21 mouse cellular contexts compared by ENCODE assay signal in the genomic region with DNA sequence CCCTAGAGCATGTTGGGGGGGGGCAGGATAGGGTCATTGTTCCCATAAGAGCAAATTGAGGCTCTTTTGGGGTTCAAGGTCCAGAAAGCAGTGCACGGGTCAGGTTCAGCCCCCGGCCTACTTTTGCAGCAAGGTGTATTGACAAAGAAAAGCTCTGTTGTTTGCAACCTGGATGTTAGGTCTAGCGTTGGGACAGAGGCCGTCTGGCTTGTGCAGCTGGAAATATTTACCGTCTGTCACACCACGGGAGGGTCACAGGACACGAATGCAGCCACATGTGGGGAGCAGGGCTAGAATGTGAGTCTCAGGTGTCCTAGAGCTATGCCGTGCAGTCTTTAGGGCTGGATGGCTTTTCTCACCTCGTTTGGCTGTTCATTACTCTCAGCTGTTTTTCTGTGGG. TPM values are rescaled to one million over a fixed set of nuclear protein-coding genes. Genes with fewer than 3 reads are reported as not detected.
DNase-seq lines count a peak whose midpoint lies in the region; ATAC-seq and TF ChIP-seq lines count a peak whose summit lies in the region.
"Had no signal": no experiment of that assay in that cellular context is flagged by ENCODE, and none has a peak within 500 bp of the region (broad histone marks: within the 10 kb centered on the region; RNA-seq: fewer than 3 reads in every experiment).

No protein-coding gene starts in this region.

- H3K36me3 ChIP-seq in forebrain, embryonic 12.5 days (replicated peaks) = peaks cover 39% of the 10 kb centered on the region
- H3K36me3 ChIP-seq in forebrain, embryonic 14.5 days (ENCODE audit: control insufficient read depth, insufficient read depth, low read length) = peaks cover 50% of the 10 kb centered on the region
- H3K36me3 ChIP-seq in E14TG2a.4 (ENCODE audit: insufficient read depth, low read length) = peaks cover 93% of the 10 kb centered on the region
- H3K36me3 ChIP-seq in liver, embryonic 15.5 days (replicated peaks) = peaks cover 17% of the 10 kb centered on the region
- H3K36me3 ChIP-seq in midbrain, embryonic 13.5 days = peaks cover 75% of the 10 kb centered on the region

- no peaks in the 10 kb centered on the region for H3K4me1 ChIP-seq in forebrain, embryonic 12.5 days
- H3K4me1 ChIP-seq in forebrain, embryonic 14.5 days (ENCODE audit: control insufficient read depth, insufficient read depth, low read length) = no peaks in the 10 kb centered on the region
- peaks cover 99% of the 10 kb centered on the region for H3K4me1 ChIP-seq in E14TG2a.4 (replicated peaks; ENCODE audit: low read depth, low read length)
- H3K4me1 ChIP-seq in liver, embryonic 15.5 days (replicated peaks) = peaks cover 27% of the 10 kb centered on the region
- no peaks in the 10 kb centered on the region for H3K4me1 ChIP-seq in midbrain, embryonic 13.5 days (replicated peaks)

- no peak overlapping the region for H3K4me2 ChIP-seq in forebrain, embryonic 12.5 days
- H3K4me2 ChIP-seq in forebrain, embryonic 14.5 days (ENCODE audit: low read length) = no peak overlapping the region
- H3K4me2 ChIP-seq in liver, embryonic 15.5 days = no peak overlapping the region
- H3K4me2 ChIP-seq in midbrain, embryonic 13.5 days (replicated peaks) = no peak overlapping the region
- H3K4me2 ChIP-seq: embryonic facial prominence, embryonic 12.5 days; hindbrain, embryonic 15.5 days; lung, embryonic 15.5 days had no signal

- no peak for DNase-seq in forebrain, embryonic 14.5 days (ENCODE audit: low spot score)
- DNase-seq in forelimb bud, embryonic 11.5 days (ENCODE audit: low read depth, low spot score) = peak; percentile 80
- DNase-seq in lung, postnatal 36 days = no peak
- no peak for DNase-seq in frontal cortex, postnatal 14 days (ENCODE audit: low spot score in 2 of 2)
- DNase-seq: adrenal gland, postnatal 25 days; cerebellum, adult 18-20 months; cerebellum, postnatal 36 days; gastrocnemius, postnatal 25 days; heart, adult 2 months; heart, postnatal 36 days; kidney, adult 11 months; retina, postnatal 1 day; right cerebral cortex, postnatal 4 days; thymus, adult 2 months had no signal

- 84% methylated on average over 9 of the region's 9 CpGs for WGBS in forebrain, embryonic 12.5 days
- 85% methylated on average over 9 of the region's 9 CpGs for WGBS in forebrain, embryonic 14.5 days
- 63% methylated on average over 9 of the region's 9 CpGs for WGBS in liver, embryonic 15.5 days (ENCODE audit: insufficient replicate concordance)
- 85% methylated on average over 9 of the region's 9 CpGs for WGBS in midbrain, embryonic 13.5 days

- no peak for TF ChIP-seq CTCF in E14TG2a.4 (conservative IDR thresholded peaks at IDR 0.05; ENCODE audit: low read length)

- H3K9me3 ChIP-seq in forebrain, embryonic 12.5 days = no peaks in the 10 kb centered on the region
- H3K9me3 ChIP-seq in forebrain, embryonic 14.5 days (replicated peaks; ENCODE audit: control insufficient read depth, low read length) = no peaks in the 10 kb centered on the region
- no peaks in the 10 kb centered on the region for H3K9me3 ChIP-seq in E14TG2a.4 (ENCODE audit: low read length)
- H3K9me3 ChIP-seq in liver, embryonic 15.5 days (replicated peaks) = no peaks in the 10 kb centered on the region
- H3K9me3 ChIP-seq in midbrain, embryonic 13.5 days = no peaks in the 10 kb centered on the region
- H3K9me3 ChIP-seq: embryonic facial prominence, embryonic 12.5 days; hindbrain, embryonic 15.5 days; lung, embryonic 15.5 days had no signal

- 0 out of 2 replicates have a peak overlapping the region, but pooled peaks have one; percentile 15 for H3K27ac ChIP-seq in forebrain, embryonic 12.5 days
- H3K27ac ChIP-seq in forebrain, embryonic 14.5 days (ENCODE audit: low read depth, low read length) = no peak overlapping the region
- peak overlapping the region; percentile 69 for H3K27ac ChIP-seq in liver, embryonic 15.5 days (replicated peaks)
- H3K27ac ChIP-seq in midbrain, embryonic 13.5 days = no peak overlapping the region
- H3K27ac ChIP-seq: embryonic facial prominence, embryonic 12.5 days; hindbrain, embryonic 15.5 days; lung, embryonic 15.5 days had no signal

- no peaks in the 10 kb centered on the region for H3K27me3 ChIP-seq in forebrain, embryonic 12.5 days
- no peaks in the 10 kb centered on the region for H3K27me3 ChIP-seq in forebrain, embryonic 14.5 days (replicated peaks; ENCODE audit: control insufficient read depth, insufficient read depth, low read length)
- H3K27me3 ChIP-seq in E14TG2a.4 (ENCODE audit: insufficient read depth, low read length) = no peaks in the 10 kb centered on the region
- no peaks in the 10 kb centered on the region for H3K27me3 ChIP-seq in liver, embryonic 15.5 days
- no peaks in the 10 kb centered on the region for H3K27me3 ChIP-seq in midbrain, embryonic 13.5 days
- H3K27me3 ChIP-seq: embryonic facial prominence, embryonic 12.5 days; hindbrain, embryonic 15.5 days; lung, embryonic 15.5 days had no signal

- H3K4me3 ChIP-seq in forebrain, embryonic 12.5 days (replicated peaks) = no peak overlapping the region
- no peak overlapping the region for H3K4me3 ChIP-seq in forebrain, embryonic 14.5 days (ENCODE audit: low read depth, low read length)
- 0 out of 2 replicates have a peak overlapping the region, but pooled peaks have one; percentile 11 for H3K4me3 ChIP-seq in E14TG2a.4 (replicated peaks; ENCODE audit: low read length)
- H3K4me3 ChIP-seq in liver, embryonic 15.5 days (replicated peaks) = no peak overlapping the region
- H3K4me3 ChIP-seq in midbrain, embryonic 13.5 days (replicated peaks) = no peak overlapping the region
- H3K4me3 ChIP-seq: embryonic facial prominence, embryonic 12.5 days; heart, adult 2 months; hindbrain, embryonic 15.5 days; lung, embryonic 15.5 days had no signal

- ATAC-seq in forebrain, embryonic 12.5 days (ENCODE audit: low FRiP score) = no peak
- ATAC-seq in forebrain, embryonic 14.5 days = no peak
- peak; percentile 64 for ATAC-seq in liver, embryonic 15.5 days (ENCODE audit: insufficient read depth)
- ATAC-seq in midbrain, embryonic 13.5 days = no peak

- no peak overlapping the region for H3K9ac ChIP-seq in forebrain, embryonic 12.5 days
- H3K9ac ChIP-seq in forebrain, embryonic 14.5 days (ENCODE audit: low read length) = no peak overlapping the region
- H3K9ac ChIP-seq in liver, embryonic 15.5 days = no peak overlapping the region
- H3K9ac ChIP-seq in midbrain, embryonic 13.5 days (replicated peaks) = no peak overlapping the region
- H3K9ac ChIP-seq: embryonic facial prominence, embryonic 12.5 days; hindbrain, embryonic 15.5 days; lung, embryonic 15.5 days had no signal

RNA-seq across cellular contexts. Expression of a gene that starts 42.5 kb away (rescaled TPM):
- 24.6 and 27.3 TPM in 2 replicates for polyA plus RNA-seq in forebrain, embryonic 12.5 days (2016; fragmentation: Nextera tagmentation; extraction: Ambion mirVana)
- polyA plus RNA-seq in forebrain, embryonic 14.5 days (2014; fragmentation: Nextera tagmentation; extraction: Ambion mirVana) = 13.8 and 17.7 TPM in 2 replicates
- 8.5 and 11.6 TPM in 2 replicates for polyA plus RNA-seq in liver, embryonic 15.5 days (2015; fragmentation: Nextera tagmentation; extraction: Ambion mirVana)
- polyA plus RNA-seq in midbrain, embryonic 13.5 days (2015; fragmentation: Nextera tagmentation; extraction: Ambion mirVana) = 20.9 and 27.5 TPM in 2 replicates

RNA-seq across cellular contexts. Expression of a gene that starts 43.0 kb away (rescaled TPM):
- polyA plus RNA-seq in forebrain, embryonic 12.5 days (2016; fragmentation: Nextera tagmentation; extraction: Ambion mirVana) = 115 and 128 TPM in 2 replicates
- polyA plus RNA-seq in forebrain, embryonic 14.5 days (2014; fragmentation: Nextera tagmentation; extraction: Ambion mirVana) = 94.3 and 128 TPM in 2 replicates
- 79.8 and 80.2 TPM in 2 replicates for polyA plus RNA-seq in liver, embryonic 15.5 days (2015; fragmentation: Nextera tagmentation; extraction: Ambion mirVana)
- 88.9 and 96.0 TPM in 2 replicates for polyA plus RNA-seq in midbrain, embryonic 13.5 days (2015; fragmentation: Nextera tagmentation; extraction: Ambion mirVana)

RNA-seq across cellular contexts. Expression of a gene that starts 43.0 kb away (rescaled TPM):
- polyA plus RNA-seq in forebrain, embryonic 12.5 days (2016; fragmentation: Nextera tagmentation; extraction: Ambion mirVana) = 16.6 and 18.2 TPM in 2 replicates
- 13.6 and 15.7 TPM in 2 replicates for polyA plus RNA-seq in forebrain, embryonic 14.5 days (2014; fragmentation: Nextera tagmentation; extraction: Ambion mirVana)
- 2.0 and 2.5 TPM in 2 replicates for polyA plus RNA-seq in liver, embryonic 15.5 days (2015; fragmentation: Nextera tagmentation; extraction: Ambion mirVana)
- 18.1 and 21.1 TPM in 2 replicates for polyA plus RNA-seq in midbrain, embryonic 13.5 days (2015; fragmentation: Nextera tagmentation; extraction: Ambion mirVana)

Comparison
In these comparisons a context has a peak if more than half of its experiments do, and no peak if none do; other contexts are left out.
1. H3K27ac ChIP-seq: peak in forebrain, embryonic 12.5 days (single experiment) and liver, embryonic 15.5 days (single experiment); none in forebrain, embryonic 14.5 days (single experiment) and midbrain, embryonic 13.5 days (single experiment).